Mouse (Mus musculus) midbrain, embryonic 12.5 days (tissue): ENCODE measurements around the gene Nes. TPM values are rescaled to one million over a fixed set of nuclear protein-coding genes. Genes with fewer than 3 reads are reported as not detected.

Source experiments
- ATAC-seq: fragments of 200-750 bp; cut with Nextera tagmentation; 2 replicates; pipeline ENCODE4 v1.8.0; 2017; ENCODE audit warnings: low read depth, moderate TSS enrichment, moderate library complexity; ENCODE audit not compliant: low FRiP score
- H3K27ac ChIP-seq: fragments of 300-500 bp; sonication (generic); replicated peaks from 2 replicates; pipeline ENCODE4 v1.5.1; 2016; ENCODE audit warnings: mild to moderate bottlenecking
- H3K27me3 ChIP-seq: fragments of 300-500 bp; sonication (generic); 2 replicates; pipeline ENCODE4 v1.6.1; 2016; ENCODE audit warnings: mild to moderate bottlenecking
- H3K36me3 ChIP-seq: fragments of 300-500 bp; sonication (generic); 2 replicates; pipeline ENCODE4 v1.6.1; 2016
- H3K4me1 ChIP-seq: fragments of 300-500 bp; sonication (generic); 2 replicates; pipeline ENCODE4 v1.6.1; 2016
- H3K4me2 ChIP-seq: fragments of 300-500 bp; sonication (generic); replicated peaks from 2 replicates; pipeline ENCODE4 v1.6.1; 2016; ENCODE audit warnings: mild to moderate bottlenecking, moderate library complexity
- H3K4me3 ChIP-seq: fragments of 300-500 bp; sonication (generic); 2 replicates; pipeline ENCODE4 v1.5.1; 2016; ENCODE audit warnings: mild to moderate bottlenecking
- H3K9ac ChIP-seq: fragments of 300-500 bp; sonication (generic); replicated peaks from 2 replicates; pipeline ENCODE4 v1.6.1; 2016; ENCODE audit warnings: mild to moderate bottlenecking, moderate library complexity
- H3K9me3 ChIP-seq: fragments of 300-500 bp; sonication (generic); 2 replicates; pipeline ENCODE4 v1.6.1; 2016; ENCODE audit warnings: mild to moderate bottlenecking
- WGBS: fragments of 180-500 bp; shearing (Covaris S2); methylation state at CpG from one replicate; pipeline ENCODE4 v1.1.7; 2016; 5-methylcytosine and 5-hydroxymethylcytosine counted together
- polyA plus RNA-seq: library from polyadenylated mRNA; unstranded; fragments of >200 nt; fragmentation: Nextera tagmentation; extraction: Ambion mirVana; gene quantifications from 2 replicates; pipeline ENCODE4 v1.2.1, GENCODE M21; 2016

The Nes gene
- polyA plus RNA-seq, 1 experiment from 2014 or later, result 183 TPM

- WGBS, result 8% methylated on average over 4 of the region's 4 CpGs
Observed at GRCm38 (mm10) chr3:87944838-87945600, 25.9 kb upstream of the Nes start.

DNA sequence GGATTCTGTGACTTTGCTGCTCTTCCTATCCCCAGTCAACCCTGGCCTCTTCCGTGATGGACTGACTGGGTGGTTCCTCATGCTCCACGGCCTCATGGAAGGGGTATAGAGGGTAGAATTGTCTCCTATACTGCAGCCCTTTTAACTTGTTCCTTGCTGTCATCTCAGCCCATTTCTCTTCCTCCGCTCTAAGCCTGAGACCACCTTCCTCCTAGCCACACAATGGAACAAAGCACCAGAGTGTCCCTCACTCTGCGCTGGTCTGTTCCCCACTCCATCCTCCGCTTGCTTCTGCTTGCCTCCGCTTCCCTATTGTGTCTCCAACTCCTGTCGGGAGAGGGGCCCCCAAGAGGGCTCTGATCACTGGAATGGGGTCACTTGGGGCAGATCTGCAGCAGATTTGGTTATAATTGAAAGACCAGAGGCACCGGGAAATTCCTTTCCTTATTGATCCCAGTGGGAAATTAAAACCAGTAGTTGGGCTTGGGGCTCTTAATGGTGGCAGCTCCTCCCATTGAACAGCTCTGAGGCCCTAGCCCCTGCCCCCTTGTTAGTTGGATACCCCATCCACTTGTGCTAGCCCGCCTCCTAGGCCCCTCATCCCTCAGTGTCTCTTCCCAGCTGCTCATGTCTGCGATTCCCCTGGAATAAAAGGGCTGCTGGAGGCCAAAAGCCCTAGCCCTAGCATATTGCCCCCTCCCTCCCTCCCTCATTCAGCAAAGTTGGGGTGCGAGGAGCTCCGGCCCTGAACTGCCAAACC is 24.9 kb upstream of the Nes start:
- Histone ChIP-seq H3K4me2 (peak overlapping the region; percentile 67), H3K9ac (0 out of 2 replicates have a peak overlapping the region, but pooled peaks have one; percentile 31), H3K4me1 (peaks cover 66% of the 10 kb centered on the region), H3K4me3 (no peak overlapping the region), H3K36me3 (peaks cover 20% of the 10 kb centered on the region), H3K27ac (peak overlapping the region; percentile 83), H3K27me3 (no peaks in the 10 kb centered on the region; the same call in 1 of the 2 replicates), H3K9me3 (no peaks in the 10 kb centered on the region)
- peak; percentile 24; the same call in 1 of the 2 replicates for ATAC-seq
- WGBS, result 7% methylated on average over 12 of the region's 12 CpGs

More at GRCm38 (mm10) chr3:87944838-87945600, 25.9 kb upstream of the Nes start:
- no peak overlapping the region for H3K9ac ChIP-seq
- H3K4me3 ChIP-seq, result no peak overlapping the region
- H3K4me1 ChIP-seq, result peaks cover 58% of the 10 kb centered on the region
- ATAC-seq, result no peak
- no peak overlapping the region for H3K4me2 ChIP-seq
- peaks cover 28% of the 10 kb centered on the region for H3K36me3 ChIP-seq
- no peaks in the 10 kb centered on the region for H3K9me3 ChIP-seq
- H3K27me3 ChIP-seq, result no peaks in the 10 kb centered on the region; the same call in 1 of the 2 replicates
- peak overlapping the region; percentile 83 for H3K27ac ChIP-seq

- H3K9me3 ChIP-seq, result no peaks in the 10 kb centered on the region
- WGBS, result 15% methylated on average over 1 of the region's 1 CpGs
- peak overlapping the region; percentile 83 for H3K27ac ChIP-seq
- peak overlapping the region; percentile 31; the same call in 1 of the 2 replicates for H3K9ac ChIP-seq
- no peak overlapping the region for H3K4me3 ChIP-seq
- peaks cover 15% of the 10 kb centered on the region for H3K36me3 ChIP-seq
- no peak for ATAC-seq
- peaks cover 71% of the 10 kb centered on the region for H3K4me1 ChIP-seq
- H3K27me3 ChIP-seq, result no peaks in the 10 kb centered on the region; the same call in 1 of the 2 replicates
- peak overlapping the region; percentile 67; the same call in 1 of the 2 replicates for H3K4me2 ChIP-seq
Observed at GRCm38 (mm10) chr3:87946541-87946860, 24.4 kb upstream of the Nes start.

GRCm38 (mm10) chr3:87947056-87947810 is 23.6 kb upstream of the Nes start:
- peaks cover 7% of the 10 kb centered on the region; the same call in 1 of the 2 replicates for H3K36me3 ChIP-seq
- no peaks in the 10 kb centered on the region for H3K9me3 ChIP-seq
- peak overlapping the region; percentile 67 for H3K4me2 ChIP-seq
- peak overlapping the region; percentile 83 for H3K27ac ChIP-seq
- H3K4me3 ChIP-seq, result peak overlapping the region; percentile 46
- H3K4me1 ChIP-seq, result peaks cover 79% of the 10 kb centered on the region
- H3K9ac ChIP-seq, result peak overlapping the region; percentile 48; the same call in 1 of the 2 replicates
- WGBS, result 1% methylated on average over 26 of the region's 26 CpGs
- peak; percentile 10; the same call in 1 of the 2 replicates for ATAC-seq
- no peaks in the 10 kb centered on the region; the same call in 1 of the 2 replicates for H3K27me3 ChIP-seq

DNA sequence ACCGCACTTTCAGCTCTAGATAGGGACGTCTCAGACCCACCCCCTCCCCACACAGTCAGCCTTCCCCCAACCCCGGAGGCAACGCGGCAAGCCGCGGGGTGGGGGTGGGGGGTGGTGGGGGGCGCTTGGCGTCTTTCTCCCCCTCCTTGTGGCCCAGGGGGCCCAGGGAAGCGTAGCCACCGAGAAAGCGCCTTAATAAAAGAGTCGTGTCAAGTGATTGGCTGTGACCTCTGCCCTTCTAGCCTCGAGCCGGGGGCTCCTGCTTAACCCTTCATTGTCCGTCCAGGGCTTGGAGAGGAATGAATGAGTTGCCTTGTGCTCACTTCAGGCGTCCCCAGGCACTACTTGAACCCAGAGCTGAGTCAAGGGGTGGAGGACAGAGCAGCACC is 23.1 kb upstream of the Nes start:
- 0% methylated on average over 16 of the region's 17 CpGs for WGBS
- Histone ChIP-seq H3K4me1 (peaks cover 84% of the 10 kb centered on the region), H3K36me3 (0 out of 2 replicates have a peak, but pooled peaks cover 6% of the 10 kb centered on the region), H3K27ac (peak overlapping the region; percentile 83), H3K4me3 (peak overlapping the region; percentile 46), H3K27me3 (no peaks in the 10 kb centered on the region; the same call in 1 of the 2 replicates), H3K4me2 (peak overlapping the region; percentile 67), H3K9ac (peak overlapping the region; percentile 48), H3K9me3 (no peaks in the 10 kb centered on the region)
- ATAC-seq, result peak; percentile 13; the same call in 1 of the 2 replicates

DNA sequence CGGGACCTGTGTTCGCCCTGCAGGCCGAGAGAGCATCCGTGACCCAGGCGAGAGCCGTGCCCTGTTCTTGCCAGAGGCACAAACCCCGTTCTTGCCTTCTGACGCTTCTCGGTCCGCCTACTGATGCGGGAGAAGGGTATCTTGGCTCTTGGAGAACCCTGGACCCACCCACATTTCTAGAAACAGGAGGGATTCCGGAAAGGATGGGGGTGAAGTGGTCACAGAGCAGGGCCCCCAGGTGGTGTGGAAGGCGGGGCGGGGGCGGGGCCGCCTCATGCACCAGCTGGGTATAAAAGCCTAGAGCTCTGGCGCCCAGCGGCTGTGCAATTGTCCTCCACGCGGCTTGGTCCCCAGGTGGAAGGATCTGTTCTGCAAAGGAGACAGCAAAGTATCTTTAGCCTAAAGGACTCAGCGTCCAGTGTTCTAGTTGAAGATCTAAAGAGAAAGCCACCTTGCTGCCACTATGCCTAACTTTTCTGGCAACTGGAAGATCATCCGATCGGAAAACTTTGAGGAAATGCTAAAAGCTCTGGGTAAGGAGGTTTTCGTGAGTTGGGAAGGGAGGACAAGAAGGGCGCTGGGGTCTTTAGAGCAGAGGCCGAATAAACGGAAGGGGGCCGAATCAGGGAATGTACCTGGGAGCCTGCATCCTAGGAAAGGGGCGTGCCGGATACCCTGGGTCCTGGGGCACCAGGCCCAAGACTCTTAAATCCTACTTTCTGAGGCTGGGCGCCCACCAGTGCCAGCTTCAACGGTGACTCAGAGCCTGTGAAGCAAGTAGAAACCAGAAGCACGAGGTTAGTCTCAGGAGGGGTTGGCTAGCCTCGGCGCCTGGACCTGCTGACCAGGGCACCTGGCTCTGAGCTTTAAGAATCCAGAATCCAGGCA is 22.3 kb upstream of the Nes start, which contains the start of gene Crabp2:
Crabp2 (plus strand) TSS at position 289 of the 888 bp plus-strand sequence.
- H3K9me3 ChIP-seq, result no peaks in the 10 kb centered on the region
- ATAC-seq, result peak; percentile 5; the same call in 1 of the 2 replicates
- H3K4me1 ChIP-seq, result peaks cover 93% of the 10 kb centered on the region
- H3K27me3 ChIP-seq, result no peaks in the 10 kb centered on the region; the same call in 1 of the 2 replicates
- H3K4me3 ChIP-seq, result peak within 1 kb of the TSS; percentile 46
- peak within 1 kb of the TSS; percentile 67 for H3K4me2 ChIP-seq
- H3K27ac ChIP-seq, result peak within 1 kb of the TSS; percentile 83
- H3K9ac ChIP-seq, result peak within 1 kb of the TSS; percentile 48
- 1% methylated on average over 35 of the region's 35 CpGs for WGBS
- H3K36me3 ChIP-seq, result peaks cover 4% of the 10 kb centered on the region; the same call in 1 of the 2 replicates

GRCm38 (mm10) chr3:87949266-87949954 is 21.5 kb upstream of the Nes start:
- Histone ChIP-seq H3K27me3 (no peaks in the 10 kb centered on the region; the same call in 1 of the 2 replicates), H3K9me3 (no peaks in the 10 kb centered on the region), H3K4me1 (peaks cover 91% of the 10 kb centered on the region), H3K36me3 (peaks cover 11% of the 10 kb centered on the region; the same call in 1 of the 2 replicates), H3K27ac (peak overlapping the region; percentile 83), H3K4me3 (peak overlapping the region; percentile 46), H3K4me2 (peak overlapping the region; percentile 67), H3K9ac (peak overlapping the region; percentile 48)
- WGBS, result 2% methylated on average over 16 of the region's 16 CpGs
- no peak for ATAC-seq

DNA sequence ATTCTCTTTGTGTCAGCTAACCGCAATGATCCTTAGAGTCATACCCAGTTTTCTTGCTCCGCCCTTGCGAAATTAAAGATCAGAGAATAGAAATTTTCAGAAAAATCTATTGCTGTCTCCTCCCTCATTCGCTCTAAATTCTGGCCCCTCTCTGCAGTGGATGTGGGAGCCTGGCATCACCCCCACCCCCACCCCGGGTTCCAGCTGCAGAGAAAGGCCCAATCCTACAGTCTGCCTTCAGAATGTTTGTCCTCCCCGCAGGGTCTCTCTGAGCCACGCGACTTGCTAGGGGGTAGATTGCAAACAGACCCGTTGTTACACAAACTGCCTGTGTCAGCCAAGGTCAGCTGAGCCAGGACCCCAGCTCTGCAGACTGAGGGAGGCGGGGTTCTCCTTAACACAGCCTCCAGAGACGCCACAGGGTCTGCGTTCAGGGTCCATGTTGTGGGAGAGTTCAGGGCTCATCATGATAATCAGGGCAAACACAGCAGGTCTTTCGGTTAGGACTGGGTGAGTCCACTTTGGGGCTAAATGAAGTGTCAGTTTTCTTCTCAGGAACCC is 20.8 kb upstream of the Nes start:
- ATAC-seq, result no peak
- H3K27me3 ChIP-seq, result no peaks in the 10 kb centered on the region; the same call in 1 of the 2 replicates

GRCm38 (mm10) chr3:87951946-87952345 is 18.9 kb upstream of the Nes start:
- no peaks in the 10 kb centered on the region; the same call in 1 of the 2 replicates for H3K27me3 ChIP-seq
- peaks cover 11% of the 10 kb centered on the region; the same call in 1 of the 2 replicates for H3K36me3 ChIP-seq
- peaks cover 65% of the 10 kb centered on the region for H3K4me1 ChIP-seq
- H3K9me3 ChIP-seq, result no peaks in the 10 kb centered on the region
- H3K27ac ChIP-seq, result peak overlapping the region; percentile 71
- peak overlapping the region; percentile 41 for H3K9ac ChIP-seq
- peak overlapping the region; percentile 67 for H3K4me2 ChIP-seq
- WGBS, result 9% methylated on average over 12 of the region's 12 CpGs
- peak overlapping the region; percentile 22; the same call in 1 of the 2 replicates for H3K4me3 ChIP-seq
- no peak for ATAC-seq

More for the DNA sequence above, 20.8 kb upstream of the Nes start:
- Histone ChIP-seq H3K9ac (peak overlapping the region; percentile 48), H3K36me3 (peaks cover 11% of the 10 kb centered on the region; the same call in 1 of the 2 replicates), H3K4me2 (peak overlapping the region; percentile 67), H3K4me3 (peak overlapping the region; percentile 46), H3K9me3 (no peaks in the 10 kb centered on the region), H3K4me1 (peaks cover 85% of the 10 kb centered on the region), H3K27ac (peak overlapping the region; percentile 83)
- 2% methylated on average over 13 of the region's 13 CpGs for WGBS

GRCm38 (mm10) chr3:87952440-87952839 is 18.4 kb upstream of the Nes start:
- Histone ChIP-seq H3K27me3 (no peaks in the 10 kb centered on the region; the same call in 1 of the 2 replicates), H3K36me3 (peaks cover 11% of the 10 kb centered on the region; the same call in 1 of the 2 replicates), H3K9ac (peak overlapping the region; percentile 41), H3K4me1 (peaks cover 61% of the 10 kb centered on the region), H3K4me2 (peak overlapping the region; percentile 67), H3K27ac (peak overlapping the region; percentile 71), H3K4me3 (peak overlapping the region; percentile 22), H3K9me3 (no peaks in the 10 kb centered on the region)
- 0 out of 2 replicates have a peak, but pooled peaks have one; percentile 51 for ATAC-seq
- WGBS, result 0% methylated on average over 5 of the region's 5 CpGs
